Mouse (Mus musculus) heart, adult 10 weeks (tissue): ENCODE data around the gene Smndc1. TPM values are rescaled to one million over a fixed set of nuclear protein-coding genes. Genes with fewer than 3 reads are reported as not detected.

Experiments used
- polyA plus RNA-seq: library from polyadenylated mRNA; stranded (reverse); fragments of 350-450 nt; fragmentation: Illumina TruSeq; extraction: RNeasy Lipid Tissue Mini Kit (QIAGEN cat#74804); gene quantifications from one replicate; pipeline ENCODE4 v1.2.3, GENCODE M21; 2014; ENCODE audit warnings: low read depth, low replicate concordance

Smndc1 gene
- 30.5 TPM for polyA plus RNA-seq

DNA sequence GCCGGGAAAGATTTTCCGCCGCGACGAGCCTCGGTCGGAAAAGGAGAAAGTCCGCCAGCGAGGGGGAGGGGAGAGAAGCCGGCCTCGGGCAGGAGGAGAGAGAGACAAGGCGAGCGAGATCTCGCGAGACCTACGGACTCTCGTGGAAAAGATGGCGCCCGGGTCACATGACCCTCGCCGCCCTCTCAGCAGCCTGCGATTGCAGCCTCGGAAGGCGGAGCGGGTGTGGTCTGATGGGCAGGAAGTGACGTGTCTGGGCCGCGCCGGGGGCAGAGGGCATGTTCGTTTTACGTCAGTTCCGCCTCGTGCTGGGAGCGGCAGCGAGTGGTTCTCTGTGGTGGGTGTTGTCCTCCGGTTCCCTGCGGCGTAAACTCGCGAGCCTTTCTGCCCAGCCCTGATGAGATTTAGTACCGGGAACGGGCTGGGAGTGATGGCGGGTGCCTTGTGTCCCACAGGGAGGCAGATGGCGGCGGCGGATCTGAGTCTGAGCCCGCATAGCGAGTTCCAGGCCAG lies at the start of gene Smndc1:
TSS of gene Smndc1 (minus strand) at position 84 of the 513 bp plus-strand sequence.

GRCm38 (mm10) chr19:53371666-53372065 lies 18.7 kb downstream of the Smndc1 start, which contains the start of gene Gm10197:
Gm10197 (minus strand) TSS chr19:53371766.

Other genes with a start within 250 kb of the Smndc1 start
- gene Mxi1, start 80.1 kb downstream of the Smndc1 start, polyA plus RNA-seq = 46.5 TPM
- gene Gm10197, start 18.8 kb downstream of the Smndc1 start, polyA plus RNA-seq = not detected
- 6.9 TPM for gene Dusp5, start 138.5 kb upstream of the Smndc1 start, polyA plus RNA-seq
- 24.5 TPM for gene Nutf2-ps1, start 198.5 kb upstream of the Smndc1 start, polyA plus RNA-seq
- 22.3 TPM for gene Smc3, start 209.8 kb upstream of the Smndc1 start, polyA plus RNA-seq